Mouse (Mus musculus): ENCODE results near the gene Ifitm1.

Gene Ifitm1

DNA sequence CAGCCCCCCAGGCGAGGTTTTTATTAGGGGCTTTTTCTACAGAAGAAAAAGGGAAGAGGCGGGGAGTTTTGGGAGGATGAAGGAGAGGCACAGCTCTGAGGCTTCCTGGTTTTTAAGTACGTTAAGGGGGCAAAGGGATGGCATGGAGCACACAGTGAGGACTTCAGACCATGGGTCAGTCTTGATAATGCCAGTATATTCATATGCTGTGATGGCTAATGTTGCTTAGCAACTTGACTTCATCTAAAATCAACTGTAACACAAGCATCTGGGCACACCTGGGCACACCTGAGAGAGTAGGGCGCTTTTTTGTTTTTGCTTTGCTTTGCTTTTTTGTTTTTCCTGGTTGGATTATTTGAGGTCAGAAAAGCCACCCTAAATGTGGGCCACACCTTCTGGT is at the start of gene Ifitm1:
TSS of gene Ifitm1 (plus strand) at position 301 of the 400 bp plus-strand sequence.
- DNase-seq, result no peak

- DNase-seq, result no peak
These were observed 47.1 kb upstream of the Ifitm1 start for GRCm38 (mm10) chr7:140919911-140920310.

DNA sequence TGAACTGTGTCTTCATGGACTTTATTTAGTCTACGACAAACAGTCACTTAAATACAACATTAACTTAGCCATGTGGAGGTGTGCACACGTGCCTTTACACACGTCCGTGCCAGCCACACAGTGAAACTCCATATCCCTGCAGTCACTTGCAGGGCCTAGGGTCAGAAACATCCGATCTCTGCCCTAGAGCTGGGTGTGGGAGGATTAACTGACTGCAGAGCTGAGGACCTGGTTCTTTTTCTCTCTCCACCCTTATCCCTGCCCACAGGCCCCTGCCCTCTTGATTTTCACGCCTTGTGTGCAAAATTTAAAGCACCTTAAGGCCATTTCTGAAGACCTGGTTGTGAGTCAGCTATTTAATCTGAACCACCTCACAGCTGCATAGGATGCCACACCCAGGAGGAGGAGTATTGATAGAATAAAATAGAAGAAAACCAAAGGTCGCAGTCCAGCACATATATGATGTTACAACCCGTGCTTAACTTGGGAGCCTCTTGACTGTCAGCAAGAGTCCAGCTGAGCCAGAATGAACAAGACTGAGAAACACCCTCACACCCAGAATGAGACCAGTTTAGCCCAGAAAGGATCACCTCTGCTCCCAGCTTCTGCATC is 46.5 kb upstream of the Ifitm1 start, which contains the start of gene Nlrp6:
TSS of gene Nlrp6 (plus strand) at position 485 of the 612 bp plus-strand sequence.
- DNase-seq, result no peak

- no peak for DNase-seq
These were observed 45.6 kb upstream of the Ifitm1 start for GRCm38 (mm10) chr7:140921225-140921975.

GRCm38 (mm10) chr7:140922398-140923069 is 44.5 kb upstream of the Ifitm1 start:
- DNase-seq, result peak; percentile 92 to 95

DNA sequence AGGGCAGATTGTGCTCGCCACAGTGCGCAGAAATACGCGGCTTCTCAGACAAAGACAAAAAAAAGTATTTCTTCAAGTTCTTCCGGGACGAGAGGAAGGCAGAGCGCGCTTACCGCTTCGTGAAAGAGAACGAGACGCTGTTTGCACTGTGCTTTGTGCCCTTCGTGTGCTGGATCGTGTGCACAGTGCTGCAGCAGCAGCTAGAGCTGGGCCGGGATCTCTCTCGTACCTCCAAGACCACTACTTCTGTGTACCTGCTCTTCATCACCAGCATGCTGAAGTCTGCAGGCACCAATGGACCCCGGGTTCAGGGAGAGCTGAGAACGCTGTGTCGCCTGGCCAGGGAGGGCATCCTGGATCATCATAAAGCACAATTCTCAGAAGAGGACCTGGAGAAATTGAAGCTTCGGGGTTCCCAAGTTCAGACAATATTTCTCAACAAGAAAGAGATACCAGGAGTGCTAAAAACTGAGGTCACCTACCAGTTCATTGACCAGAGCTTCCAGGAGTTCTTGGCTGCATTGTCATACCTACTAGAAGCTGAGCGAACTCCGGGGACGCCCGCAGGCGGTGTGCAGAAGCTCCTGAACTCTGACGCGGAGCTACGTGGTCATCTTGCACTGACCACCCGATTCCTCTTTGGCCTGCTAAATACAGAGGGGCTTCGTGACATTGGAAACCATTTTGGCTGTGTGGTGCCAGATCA is 43.8 kb upstream of the Ifitm1 start:
- no peak for DNase-seq

- no peak for DNase-seq
These were observed 39.8 kb upstream of the Ifitm1 start for GRCm38 (mm10) chr7:140927181-140927580.

DNA sequence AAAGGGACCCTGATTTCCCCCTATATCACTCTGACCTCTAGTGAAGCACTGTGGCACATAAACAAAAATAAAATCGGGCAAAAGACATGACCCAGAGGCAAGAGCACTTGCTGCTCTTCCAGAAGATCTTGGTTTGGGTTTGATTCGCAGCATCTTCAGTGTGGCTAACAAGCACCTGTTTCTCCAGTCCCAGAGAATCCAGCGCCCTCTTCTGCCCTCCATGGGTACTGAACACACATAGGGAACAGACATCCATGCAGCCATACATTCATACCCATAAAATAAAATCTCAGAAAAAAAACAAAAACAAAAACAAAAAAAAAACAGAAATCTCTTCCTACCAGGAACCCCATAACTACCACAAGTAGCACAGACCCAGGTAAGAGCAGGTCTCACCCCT is 28.6 kb upstream of the Ifitm1 start:
- DNase-seq, result no peak

- no peak for DNase-seq
These were observed 28.1 kb upstream of the Ifitm1 start for GRCm38 (mm10) chr7:140938896-140939295.

- no peak for DNase-seq
These were observed 27.3 kb upstream of the Ifitm1 start for GRCm38 (mm10) chr7:140939669-140940171.

DNA sequence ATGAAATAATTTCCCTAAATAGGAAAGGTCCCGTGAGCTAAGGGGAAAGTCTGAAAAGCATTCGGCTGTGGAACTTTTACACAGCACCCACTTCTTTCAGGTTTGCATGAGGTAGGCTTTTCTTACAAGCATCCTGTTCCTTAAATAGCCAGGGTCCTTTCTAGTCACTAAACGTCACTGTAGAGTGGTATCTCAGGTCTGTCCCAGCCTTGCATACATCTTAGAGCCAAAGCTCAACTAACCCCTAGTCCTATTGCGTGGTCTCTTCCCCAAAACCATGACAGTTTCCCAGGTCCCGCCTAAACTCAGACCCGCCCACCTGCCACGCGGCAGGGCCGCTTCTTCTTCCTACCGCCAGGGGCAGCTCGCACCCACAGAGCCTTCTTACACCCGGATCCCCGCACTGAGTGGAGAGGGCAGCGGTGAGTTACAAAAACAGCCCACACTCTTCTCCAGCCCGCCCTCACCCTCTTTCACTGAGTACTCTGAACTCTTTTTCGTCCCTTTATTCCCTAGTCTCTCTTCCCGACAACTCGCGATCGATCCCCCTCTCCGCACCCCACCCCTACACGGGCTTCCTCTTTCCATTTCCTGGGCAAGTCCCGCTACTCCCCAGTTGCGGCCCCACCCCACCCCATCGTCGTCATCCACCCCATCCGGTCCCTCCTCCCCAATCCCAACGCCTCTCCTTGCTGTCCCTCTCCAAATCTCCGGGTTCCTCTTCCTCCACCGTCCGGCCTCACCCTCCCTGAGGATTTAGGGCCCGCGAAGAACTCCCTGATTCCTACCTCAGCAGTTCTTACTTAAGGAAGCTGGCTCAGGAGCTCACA is 25.6 kb upstream of the Ifitm1 start, which contains the start of gene Pgghg:
TSS of gene Pgghg (plus strand) at position 170 of the 830 bp plus-strand sequence.
- DNase-seq, result peak; percentile 67 to 78

- DNase-seq, result no peak
These were observed 24.7 kb upstream of the Ifitm1 start for GRCm38 (mm10) chr7:140942341-140942740.

DNA sequence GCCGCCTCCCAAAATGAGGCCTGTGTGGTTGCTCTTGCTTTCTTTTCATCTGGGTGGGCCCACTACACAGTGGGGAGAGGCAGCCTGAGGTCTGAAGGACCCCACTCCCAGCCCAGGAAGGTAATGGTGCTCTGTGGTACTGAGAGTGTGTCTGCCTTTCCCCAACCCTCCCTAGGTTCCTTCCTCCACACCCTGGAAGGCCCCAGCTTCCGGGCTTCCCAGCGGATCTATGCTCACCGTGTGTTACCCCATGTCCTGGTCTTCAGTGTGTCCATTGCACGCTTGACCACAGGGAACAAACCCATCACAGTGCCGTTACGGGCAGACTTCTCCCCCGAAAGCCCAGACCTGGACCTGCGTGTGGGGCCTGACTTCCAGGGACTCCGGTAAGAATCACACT is 24.2 kb upstream of the Ifitm1 start:
- no peak for DNase-seq

- no peak for DNase-seq
These were observed 23.7 kb upstream of the Ifitm1 start for GRCm38 (mm10) chr7:140943356-140943755.

GRCm38 (mm10) chr7:140944236-140944635 is 22.8 kb upstream of the Ifitm1 start:
- DNase-seq, result no peak

DNA sequence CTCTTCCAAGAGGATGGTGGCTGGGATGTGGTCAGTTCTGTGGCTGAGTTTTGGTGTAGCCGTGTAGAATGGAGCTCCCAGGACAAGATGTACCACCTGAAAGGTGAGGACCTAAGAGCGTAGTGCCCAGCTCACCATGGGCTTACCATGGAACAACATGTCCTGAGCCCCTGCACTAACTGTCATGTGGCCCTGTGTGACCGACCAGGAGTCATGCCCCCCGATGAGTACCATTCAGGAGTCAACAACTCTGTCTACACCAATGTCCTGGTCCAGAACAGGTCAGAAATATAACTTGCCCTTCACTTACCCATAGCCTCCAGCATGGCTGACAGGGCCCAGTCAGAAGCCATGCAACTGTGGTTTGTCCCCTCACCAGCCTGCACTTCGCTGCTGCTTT is 21.8 kb upstream of the Ifitm1 start:
- no peak for DNase-seq

DNA sequence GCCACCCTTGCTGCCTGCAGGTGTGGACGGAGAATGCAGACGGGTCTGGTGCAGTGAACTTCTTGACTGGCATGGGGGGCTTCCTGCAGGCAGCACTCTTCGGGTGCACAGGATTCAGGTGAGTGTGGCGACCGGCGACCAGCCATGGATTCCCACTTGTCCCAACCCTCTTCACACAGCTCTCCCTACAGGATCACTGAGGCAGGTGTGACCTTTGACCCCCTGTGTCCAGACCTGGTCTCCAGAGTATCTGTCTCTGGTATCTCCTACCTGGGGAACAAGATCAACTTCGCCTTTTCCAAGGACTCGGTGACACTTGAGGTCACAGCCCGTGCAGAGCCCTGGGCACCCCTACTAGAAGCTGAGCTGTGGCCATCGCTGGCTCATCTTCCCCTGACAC is 20.7 kb upstream of the Ifitm1 start:
- no peak for DNase-seq

DNA sequence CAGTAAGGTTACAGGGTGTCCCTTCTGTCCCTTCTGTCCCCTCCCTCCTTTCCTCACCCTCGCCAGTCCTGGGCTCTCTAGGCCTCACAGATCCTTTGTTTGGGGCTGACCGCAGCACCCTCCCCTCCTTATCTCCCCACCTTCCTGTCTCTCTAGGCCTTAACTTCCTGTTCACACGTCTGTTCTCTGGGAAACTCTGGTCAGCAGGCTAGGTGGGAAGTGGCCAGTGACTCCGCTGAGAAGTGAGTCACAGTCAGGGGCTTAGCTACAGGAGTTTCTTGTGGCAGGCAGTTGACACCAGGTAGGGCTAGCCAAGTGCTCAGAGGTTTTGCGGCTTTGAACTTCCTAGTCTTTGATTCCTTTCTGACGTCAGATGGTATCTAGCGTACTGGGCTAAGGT is 20.0 kb upstream of the Ifitm1 start:
- DNase-seq, result no peak

- no peak for DNase-seq
These were observed 18.9 kb upstream of the Ifitm1 start for GRCm38 (mm10) chr7:140948161-140948560.

GRCm38 (mm10) chr7:140949255-140949654 is 17.8 kb upstream of the Ifitm1 start:
- DNase-seq, result no peak

DNA sequence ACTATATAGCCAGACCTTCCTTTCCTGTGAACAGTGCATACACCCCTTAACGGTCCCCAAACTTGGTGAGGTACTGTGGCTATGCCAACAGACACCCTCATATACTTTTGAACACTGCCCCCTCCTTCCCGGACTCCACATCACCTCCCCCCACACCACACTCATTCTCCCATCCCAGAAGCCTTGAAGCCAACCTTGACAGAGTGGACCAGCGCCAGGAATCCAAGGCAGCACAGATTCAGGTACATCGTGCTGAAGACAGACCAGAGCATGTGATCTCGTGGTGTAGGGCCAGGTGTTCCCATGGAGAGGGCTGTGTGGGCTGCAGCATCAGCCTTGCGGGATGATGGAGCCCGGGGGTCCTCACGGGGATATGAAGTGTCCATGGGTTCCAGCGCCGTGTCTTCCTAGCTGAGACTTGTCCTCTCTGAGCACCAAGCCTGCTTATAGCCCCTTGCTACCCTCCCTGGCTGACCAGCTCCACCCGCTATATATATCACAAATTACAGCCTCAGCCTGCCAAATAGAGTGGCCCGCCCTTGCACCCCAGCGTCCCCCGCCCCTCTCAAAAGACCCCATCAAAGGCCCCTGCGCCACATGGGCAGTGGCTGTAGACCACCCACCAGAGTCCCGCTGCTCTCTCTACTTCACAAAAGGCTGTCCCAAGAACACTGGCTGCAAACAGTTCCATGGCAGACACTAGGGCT is 17.0 kb upstream of the Ifitm1 start, which contains the start of gene Ifitm5:
TSS of gene Ifitm5 (minus strand) at position 468 of the 707 bp plus-strand sequence.
- no peak for DNase-seq
